Mouse (Mus musculus): ENCODE data around the gene Ttc34. TPM values are rescaled to one million over a fixed set of nuclear protein-coding genes. Genes with fewer than 3 reads are reported as not detected.
A peak's percentile ranks its signal among the peaks of the same experiment; 100 is the strongest.

The Ttc34 gene
- polyA plus RNA-seq, 1 experiment from 2014 or later = 0.85 TPM

GRCm38 (mm10) chr4:154854676-154855345 lies 17.6 kb downstream of the Ttc34 start:
- DNase-seq (ENCODE audit: low spot score) (no peak), ATAC-seq (no peak)
- Histone ChIP-seq H3K4me1 (ENCODE audit: control insufficient read depth, insufficient read depth, low read length) (0 out of 2 replicates have a peak, but pooled peaks cover 4% of the 10 kb centered on the region), H3K4me3 (ENCODE audit: low read depth, low read length) (no peak overlapping the region), H3K27me3 (replicated peaks; ENCODE audit: control insufficient read depth, insufficient read depth, low read length) (peaks cover 34% of the 10 kb centered on the region), H3K9me3 (replicated peaks; ENCODE audit: control insufficient read depth, low read length) (no peaks in the 10 kb centered on the region), H3K9ac (ENCODE audit: low read length) (no peak overlapping the region), H3K4me2 (ENCODE audit: low read length) (peak overlapping the region; percentile 73; the same call in 1 of the 2 replicates), H3K36me3 (ENCODE audit: control insufficient read depth, insufficient read depth, low read length) (no peaks in the 10 kb centered on the region), H3K27ac (ENCODE audit: low read depth, low read length) (no peak overlapping the region)
- WGBS = 58% methylated on average over 12 of the region's 12 CpGs

GRCm38 (mm10) chr4:154855721-154856479 lies 18.6 kb downstream of the Ttc34 start:
- Histone ChIP-seq H3K4me1 (ENCODE audit: control insufficient read depth, insufficient read depth, low read length) (0 out of 2 replicates have a peak, but pooled peaks cover 4% of the 10 kb centered on the region), H3K4me2 (ENCODE audit: low read length) (peak overlapping the region; percentile 73), H3K36me3 (ENCODE audit: control insufficient read depth, insufficient read depth, low read length) (no peaks in the 10 kb centered on the region), H3K4me3 (ENCODE audit: low read depth, low read length) (peak overlapping the region; percentile 45), H3K9ac (ENCODE audit: low read length) (peak overlapping the region; percentile 65), H3K27ac (ENCODE audit: low read depth, low read length) (peak overlapping the region; percentile 75), H3K27me3 (replicated peaks; ENCODE audit: control insufficient read depth, insufficient read depth, low read length) (peaks cover 34% of the 10 kb centered on the region), H3K9me3 (replicated peaks; ENCODE audit: control insufficient read depth, low read length) (no peaks in the 10 kb centered on the region)
- ATAC-seq (peak; percentile 97), DNase-seq (ENCODE audit: low spot score) (peak; percentile 95)
- under 1% methylated on average over 72 of the region's 110 CpGs for WGBS

DNA sequence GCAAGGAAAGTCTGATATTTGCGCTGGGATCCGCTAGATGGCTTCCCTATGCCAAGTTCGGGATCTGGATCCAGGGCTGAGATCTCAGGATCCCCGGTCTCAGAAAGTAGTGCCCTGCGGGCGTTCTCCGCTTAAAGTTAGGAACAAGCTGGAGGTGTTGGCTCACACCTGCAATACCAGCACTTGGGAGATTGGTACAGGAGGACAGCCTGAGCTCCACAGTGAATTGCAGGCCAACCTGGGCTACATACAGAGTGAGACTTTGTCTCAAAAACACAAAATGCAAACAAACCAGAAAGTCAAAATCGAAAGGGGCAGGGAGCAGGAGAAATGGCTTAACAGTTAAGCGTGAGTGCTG lies 19.2 kb downstream of the Ttc34 start:
- no peaks in the 10 kb centered on the region for H3K9me3 ChIP-seq (replicated peaks; ENCODE audit: control insufficient read depth, low read length)
- ATAC-seq (no peak), DNase-seq (ENCODE audit: low spot score) (no peak)
- H3K4me2 ChIP-seq (ENCODE audit: low read length) = peak overlapping the region; percentile 73
- H3K27me3 ChIP-seq (replicated peaks; ENCODE audit: control insufficient read depth, insufficient read depth, low read length) = peaks cover 34% of the 10 kb centered on the region
- H3K4me1 ChIP-seq (ENCODE audit: control insufficient read depth, insufficient read depth, low read length) = 0 out of 2 replicates have a peak, but pooled peaks cover 4% of the 10 kb centered on the region
- 15% methylated on average over 9 of the region's 9 CpGs for WGBS
- peak overlapping the region; percentile 75; the same call in 1 of the 2 replicates for H3K27ac ChIP-seq (ENCODE audit: low read depth, low read length)
- peak overlapping the region; percentile 45 for H3K4me3 ChIP-seq (ENCODE audit: low read depth, low read length)
- H3K9ac ChIP-seq (ENCODE audit: low read length) = peak overlapping the region; percentile 65; the same call in 1 of the 2 replicates
- H3K36me3 ChIP-seq (ENCODE audit: control insufficient read depth, insufficient read depth, low read length) = no peaks in the 10 kb centered on the region

DNA sequence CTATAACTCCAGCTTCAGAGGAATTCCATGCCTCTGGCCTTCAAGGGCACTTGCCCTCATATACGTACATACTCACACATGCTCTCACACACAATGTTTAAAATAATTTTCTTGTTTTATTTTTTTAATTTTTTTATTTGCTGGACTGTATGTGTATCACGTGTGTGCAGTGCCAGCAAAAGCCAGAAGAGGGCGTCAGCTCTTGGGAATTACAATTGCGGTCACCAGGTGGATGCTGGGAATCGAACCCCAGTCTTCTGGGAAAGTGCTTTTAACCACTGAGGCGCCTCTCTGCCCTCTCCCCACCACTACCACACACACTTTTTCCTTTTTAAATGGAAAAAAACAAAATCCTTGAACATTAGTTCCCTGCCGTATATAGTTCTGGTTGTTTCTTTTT lies 19.6 kb downstream of the Ttc34 start:
- peak overlapping the region; percentile 75; the same call in 1 of the 2 replicates for H3K27ac ChIP-seq (ENCODE audit: low read depth, low read length)
- no peak for ATAC-seq
- H3K36me3 ChIP-seq (ENCODE audit: control insufficient read depth, insufficient read depth, low read length) = no peaks in the 10 kb centered on the region
- peak overlapping the region; percentile 45; the same call in 1 of the 2 replicates for H3K4me3 ChIP-seq (ENCODE audit: low read depth, low read length)
- H3K4me1 ChIP-seq (ENCODE audit: control insufficient read depth, insufficient read depth, low read length) = 0 out of 2 replicates have a peak, but pooled peaks cover 4% of the 10 kb centered on the region
- no peak overlapping the region for H3K9ac ChIP-seq (ENCODE audit: low read length)
- peaks cover 34% of the 10 kb centered on the region for H3K27me3 ChIP-seq (replicated peaks; ENCODE audit: control insufficient read depth, insufficient read depth, low read length)
- no peak for DNase-seq (ENCODE audit: low spot score)
- H3K4me2 ChIP-seq (ENCODE audit: low read length) = peak overlapping the region; percentile 73; the same call in 1 of the 2 replicates
- no peaks in the 10 kb centered on the region for H3K9me3 ChIP-seq (replicated peaks; ENCODE audit: control insufficient read depth, low read length)
- WGBS = 91% methylated on average over 7 of the region's 7 CpGs

DNA sequence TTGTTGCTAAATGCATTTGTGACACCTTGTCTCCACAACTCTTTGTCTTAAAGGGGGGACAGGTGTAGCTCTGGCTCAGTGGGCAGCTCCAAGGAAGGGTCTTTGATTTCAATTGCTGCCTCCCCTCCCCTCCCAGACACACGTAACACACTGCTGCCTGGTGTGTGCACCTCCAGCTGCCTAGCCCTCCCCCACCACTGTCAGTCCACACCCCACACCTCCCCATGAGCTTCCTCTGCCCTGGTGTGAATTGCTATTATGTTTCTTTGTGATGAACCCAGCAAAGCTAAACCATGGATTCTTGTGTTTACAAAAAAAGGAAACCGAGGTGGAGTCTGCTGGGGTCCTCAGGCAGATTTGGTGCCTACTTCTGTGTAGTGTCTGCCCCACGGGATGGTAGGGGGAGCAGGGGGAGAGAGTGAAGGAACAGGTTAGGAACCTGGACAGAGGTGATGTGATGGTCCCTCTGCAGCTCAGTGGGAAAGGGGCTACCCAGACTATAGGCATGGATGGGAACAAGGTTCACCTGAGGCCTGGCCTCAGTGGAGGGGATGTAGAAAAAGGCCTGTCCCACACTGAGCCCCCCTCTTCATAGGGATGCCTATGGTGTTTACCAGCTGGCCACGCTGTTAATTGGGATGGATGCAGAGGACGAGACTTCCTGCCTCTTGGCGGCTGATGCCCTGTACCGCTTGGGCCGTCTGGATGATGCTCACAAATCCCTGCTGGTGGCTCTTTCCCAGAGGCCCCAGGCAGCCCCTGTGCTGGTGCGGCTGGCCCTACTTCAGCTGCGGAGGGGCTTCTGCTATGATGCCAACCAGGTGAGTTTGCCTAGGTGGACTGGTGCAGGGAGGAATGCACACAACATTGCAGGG lies 20.3 kb downstream of the Ttc34 start:
- H3K4me2 ChIP-seq (ENCODE audit: low read length) = no peak overlapping the region
- H3K36me3 ChIP-seq (ENCODE audit: control insufficient read depth, insufficient read depth, low read length) = no peaks in the 10 kb centered on the region
- H3K27me3 ChIP-seq (replicated peaks; ENCODE audit: control insufficient read depth, insufficient read depth, low read length) = peaks cover 34% of the 10 kb centered on the region
- H3K9me3 ChIP-seq (replicated peaks; ENCODE audit: control insufficient read depth, low read length) = no peaks in the 10 kb centered on the region
- no peak overlapping the region for H3K4me3 ChIP-seq (ENCODE audit: low read depth, low read length)
- 79% methylated on average over 10 of the region's 10 CpGs for WGBS
- no peak for DNase-seq (ENCODE audit: low spot score)
- no peak overlapping the region for H3K27ac ChIP-seq (ENCODE audit: low read depth, low read length)
- ATAC-seq = no peak
- H3K9ac ChIP-seq (ENCODE audit: low read length) = no peak overlapping the region
- H3K4me1 ChIP-seq (ENCODE audit: control insufficient read depth, insufficient read depth, low read length) = 0 out of 2 replicates have a peak, but pooled peaks cover 4% of the 10 kb centered on the region

DNA sequence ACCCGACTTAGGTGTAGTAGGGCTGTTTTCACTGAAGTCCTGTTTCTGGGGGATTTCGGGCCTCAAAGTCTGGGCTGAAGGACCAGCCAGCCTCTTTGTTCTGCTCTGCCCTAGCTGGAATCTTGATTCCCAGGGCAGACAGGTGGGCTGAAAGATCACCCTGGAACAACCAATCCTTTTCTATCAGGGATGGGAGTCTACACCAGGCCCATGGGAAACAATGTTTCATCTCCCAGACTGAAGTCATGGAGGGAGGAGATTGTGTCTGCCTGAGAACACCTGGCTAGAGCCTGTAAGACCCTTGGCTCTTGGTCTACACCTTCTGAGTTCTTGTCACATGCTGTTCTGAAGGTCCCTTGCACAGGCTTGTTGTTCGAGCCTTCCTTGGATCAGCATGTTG lies 21.3 kb downstream of the Ttc34 start:
- no peak overlapping the region for H3K9ac ChIP-seq (ENCODE audit: low read length)

GRCm38 (mm10) chr4:154861967-154862366 lies 24.7 kb downstream of the Ttc34 start:
- no peak for ATAC-seq
- Histone ChIP-seq H3K4me3 (ENCODE audit: low read depth, low read length) (no peak overlapping the region), H3K4me1 (ENCODE audit: control insufficient read depth, insufficient read depth, low read length) (peaks cover 4% of the 10 kb centered on the region; the same call in 1 of the 2 replicates), H3K36me3 (ENCODE audit: control insufficient read depth, insufficient read depth, low read length) (no peaks in the 10 kb centered on the region), H3K27ac (ENCODE audit: low read depth, low read length) (no peak overlapping the region), H3K4me2 (ENCODE audit: low read length) (no peak overlapping the region), H3K9ac (ENCODE audit: low read length) (no peak overlapping the region), H3K9me3 (replicated peaks; ENCODE audit: control insufficient read depth, low read length) (no peaks in the 10 kb centered on the region), H3K27me3 (replicated peaks; ENCODE audit: control insufficient read depth, insufficient read depth, low read length) (0 out of 2 replicates have a peak, but pooled peaks cover 9% of the 10 kb centered on the region)
- DNase-seq (ENCODE audit: low spot score) = no peak
- WGBS = 78% methylated on average over 5 of the region's 5 CpGs

More for the DNA sequence above, 21.3 kb downstream of the Ttc34 start:
- H3K36me3 ChIP-seq (ENCODE audit: control insufficient read depth, insufficient read depth, low read length) = no peaks in the 10 kb centered on the region
- no peak overlapping the region for H3K4me2 ChIP-seq (ENCODE audit: low read length)
- H3K27ac ChIP-seq (ENCODE audit: low read depth, low read length) = no peak overlapping the region
- no peak overlapping the region for H3K4me3 ChIP-seq (ENCODE audit: low read depth, low read length)
- ATAC-seq (no peak), DNase-seq (ENCODE audit: low spot score) (no peak)
- H3K4me1 ChIP-seq (ENCODE audit: control insufficient read depth, insufficient read depth, low read length) = 0 out of 2 replicates have a peak, but pooled peaks cover 4% of the 10 kb centered on the region
- peaks cover 33% of the 10 kb centered on the region for H3K27me3 ChIP-seq (replicated peaks; ENCODE audit: control insufficient read depth, insufficient read depth, low read length)
- WGBS = 80% methylated on average over 3 of the region's 3 CpGs
- H3K9me3 ChIP-seq (replicated peaks; ENCODE audit: control insufficient read depth, low read length) = no peaks in the 10 kb centered on the region

GRCm38 (mm10) chr4:154863436-154863935 lies 26.2 kb downstream of the Ttc34 start:
- Histone ChIP-seq H3K9me3 (replicated peaks; ENCODE audit: control insufficient read depth, low read length) (no peaks in the 10 kb centered on the region), H3K27ac (ENCODE audit: low read depth, low read length) (0 out of 2 replicates have a peak overlapping the region, but pooled peaks have one; percentile 41), H3K4me2 (ENCODE audit: low read length) (no peak overlapping the region), H3K27me3 (replicated peaks; ENCODE audit: control insufficient read depth, insufficient read depth, low read length) (0 out of 2 replicates have a peak, but pooled peaks cover 9% of the 10 kb centered on the region), H3K4me3 (ENCODE audit: low read depth, low read length) (no peak overlapping the region), H3K4me1 (ENCODE audit: control insufficient read depth, insufficient read depth, low read length) (peaks cover 4% of the 10 kb centered on the region; the same call in 1 of the 2 replicates), H3K9ac (ENCODE audit: low read length) (no peak overlapping the region), H3K36me3 (ENCODE audit: control insufficient read depth, insufficient read depth, low read length) (no peaks in the 10 kb centered on the region)
- DNase-seq (ENCODE audit: low spot score) (no peak), ATAC-seq (no peak)
- whole genome bisulfite sequencing = 84% methylated on average over 3 of the region's 3 CpGs

All from forebrain, embryonic 14.5 days (tissue).